Mouse (Mus musculus): ENCODE measurements around the gene Fbxo6. TPM values are rescaled to one million over a fixed set of nuclear protein-coding genes. Genes with fewer than 3 reads are reported as not detected.

Fbxo6 gene
- polyA plus RNA-seq, 1 experiment, result 38.5 TPM

DNA sequence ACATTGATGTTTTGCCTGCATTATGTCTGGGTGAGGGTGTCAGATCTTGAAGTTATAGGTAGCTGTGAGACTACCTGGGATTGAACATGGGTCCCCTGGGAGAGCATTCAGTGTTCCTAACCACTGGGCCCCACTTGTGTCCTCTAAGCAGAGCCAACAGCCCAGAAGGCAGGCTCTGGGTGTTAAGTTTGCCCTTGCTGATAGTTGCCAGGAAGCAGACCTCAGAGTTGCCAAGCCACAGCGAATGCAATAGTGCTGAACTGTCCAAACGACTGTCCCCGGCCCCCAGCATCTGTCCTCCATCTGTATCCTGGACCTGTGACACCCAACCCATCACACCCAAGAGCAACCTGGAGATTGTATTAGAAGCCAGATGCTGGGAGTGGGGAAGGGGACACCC lies 53.3 kb downstream of the Fbxo6 start:
- no peaks in the 10 kb centered on the region for H3K4me1 ChIP-seq (ENCODE audit: control insufficient read depth, insufficient read depth, low read length)
- no peak for TF ChIP-seq CTCF (IDR thresholded peaks at IDR 0.05; ENCODE audit: extremely low read depth, insufficient read depth, low read length)
- TF ChIP-seq POLR2A (IDR thresholded peaks at IDR 0.05; ENCODE audit: extremely low read depth, insufficient read depth, low read length), result no peak
- H3K4me3 ChIP-seq (ENCODE audit: insufficient read depth, low read length), result no peak overlapping the region
- no peak overlapping the region for H3K27ac ChIP-seq (ENCODE audit: insufficient read depth, low read length)

DNA sequence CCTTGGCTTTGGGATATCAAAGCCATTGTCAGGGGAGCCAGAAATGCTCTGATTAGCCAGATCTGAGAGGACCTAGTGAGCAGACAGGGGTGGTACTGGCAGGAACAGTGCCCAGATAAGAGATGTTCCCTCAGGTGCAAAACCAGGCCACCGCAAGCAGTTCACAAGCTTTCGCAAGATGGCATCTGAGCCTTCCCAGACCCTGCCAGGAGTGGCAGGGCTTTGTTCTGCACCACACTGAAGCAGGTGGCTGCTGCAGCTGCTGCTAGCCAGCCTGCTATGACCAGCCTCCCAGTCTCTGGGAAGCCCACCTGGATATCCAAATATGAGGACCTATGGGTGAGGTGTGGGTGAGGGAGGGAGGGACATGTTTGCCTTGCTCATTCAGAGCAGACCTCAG lies 54.0 kb downstream of the Fbxo6 start:
- Histone ChIP-seq H3K4me3 (ENCODE audit: insufficient read depth, low read length) (no peak overlapping the region), H3K27ac (ENCODE audit: insufficient read depth, low read length) (no peak overlapping the region), H3K4me1 (ENCODE audit: control insufficient read depth, insufficient read depth, low read length) (no peaks in the 10 kb centered on the region)
- no peak for TF ChIP-seq POLR2A (IDR thresholded peaks at IDR 0.05; ENCODE audit: extremely low read depth, insufficient read depth, low read length)
- TF ChIP-seq CTCF (IDR thresholded peaks at IDR 0.05; ENCODE audit: extremely low read depth, insufficient read depth, low read length), result no peak

Other genes with a start within 250 kb of the Fbxo6 start
- gene Mfn2, start 247.4 kb downstream of the Fbxo6 start, polyA plus RNA-seq (2012; rRNA removed), result 101 and 105 TPM in 2 replicates
- 21.9 and 24.4 TPM in 2 replicates for gene Plod1, start 215.4 kb downstream of the Fbxo6 start, polyA plus RNA-seq (2012; rRNA removed)
- 33.2 TPM in 2 replicates for gene 2510039O18Rik, start 211.2 kb downstream of the Fbxo6 start, polyA plus RNA-seq (2012; rRNA removed)
- gene Nppb, start 166.4 kb downstream of the Fbxo6 start, polyA plus RNA-seq (2012; rRNA removed), result not detected in 2 replicates
- gene Nppa, start 151.4 kb downstream of the Fbxo6 start, polyA plus RNA-seq (2012; rRNA removed), result 0.21 TPM in 2 replicates
- 44.6 and 45.0 TPM in 2 replicates for gene Clcn6, start 113.3 kb downstream of the Fbxo6 start, polyA plus RNA-seq (2012; rRNA removed)
- 32.2 and 34.2 TPM in 2 replicates for gene Mthfr, start 113.1 kb downstream of the Fbxo6 start, polyA plus RNA-seq (2012; rRNA removed)
- gene Agtrap, start 64.1 kb downstream of the Fbxo6 start, polyA plus RNA-seq (2012; rRNA removed), result 5.8 and 6.1 TPM in 2 replicates
- gene Mad2l2, start 21.8 kb downstream of the Fbxo6 start, polyA plus RNA-seq (2012; rRNA removed), result 24.2 and 25.2 TPM in 2 replicates
- gene Draxin, start 21.4 kb downstream of the Fbxo6 start, polyA plus RNA-seq (2012; rRNA removed), result 0.42 and 0.45 TPM in 2 replicates
- gene Fbxo44, start 8.3 kb upstream of the Fbxo6 start, polyA plus RNA-seq (2012; rRNA removed), result 236 and 238 TPM in 2 replicates
- 139 and 142 TPM in 2 replicates for gene Fbxo2, start 8.5 kb upstream of the Fbxo6 start, polyA plus RNA-seq (2012; rRNA removed)
- 19.6 and 20.1 TPM in 2 replicates for gene Disp3, start 135.8 kb upstream of the Fbxo6 start, polyA plus RNA-seq (2012; rRNA removed)

All from cortical plate, adult 2 months (tissue).